Mouse (Mus musculus): ENCODE measurements around the gene Lce6a. TPM values are rescaled to one million over a fixed set of nuclear protein-coding genes. Genes with fewer than 3 reads are reported as not detected.

Lce6a gene
- not detected for total RNA-seq (2021)
- long read RNA-seq, experiment 1, result 0 reads
- long read RNA-seq, experiment 2, result 0 reads

- DNase-seq, result no peak
- intact Hi-C loops (cut with DNase I), result no loop called here
Observed at GRCm38 (mm10) chr3:92621560-92621959, at the start of gene Lce6a. Lce6a (minus strand) TSS chr3:92621660.

GRCm38 (mm10) chr3:92670215-92670614, 48.8 kb upstream of the Lce6a start, which contains the start of gene Lce1a2:
Lce1a2 (minus strand) TSS chr3:92670315.
- DNase-seq, result no peak
- intact Hi-C loops (cut with DNase I), result no loop called here

GRCm38 (mm10) chr3:92656826-92657225, 35.4 kb upstream of the Lce6a start, which contains the start of gene Lce1b:
Lce1b (minus strand) TSS chr3:92656926.
- no peak for DNase-seq
- intact Hi-C loops (cut with DNase I), result no loop called here

- no peak for DNase-seq
- intact Hi-C loops (cut with DNase I), result no loop called here
Observed at GRCm38 (mm10) chr3:92648207-92648606, 26.7 kb upstream of the Lce6a start, which contains the start of gene Lce1a1. Lce1a1 (minus strand) TSS chr3:92648307.

GRCm38 (mm10) chr3:92639854-92640253, 18.4 kb upstream of the Lce6a start:
- DNase-seq, result no peak
- intact Hi-C loops (cut with DNase I), result no loop called here

GRCm38 (mm10) chr3:92638653-92638991, 17.2 kb upstream of the Lce6a start:
- intact Hi-C loops (cut with DNase I), result no loop called here
- no peak for DNase-seq

- intact Hi-C loops (cut with DNase I), result no loop called here
- DNase-seq, result no peak
Observed at GRCm38 (mm10) chr3:92637745-92638652, 16.5 kb upstream of the Lce6a start.

- intact Hi-C loops (cut with DNase I), result no loop called here
- DNase-seq, result no peak
Observed at GRCm38 (mm10) chr3:92609804-92610203, 11.7 kb downstream of the Lce6a start.

- no peak for DNase-seq
- intact Hi-C loops (cut with DNase I), result no loop called here
Observed at GRCm38 (mm10) chr3:92607392-92607791, 14.1 kb downstream of the Lce6a start, which contains the start of gene 2210017I01Rik. 2210017I01Rik (minus strand) TSS chr3:92607492.

- DNase-seq, result no peak
- intact Hi-C loops (cut with DNase I), result loop anchor here (5.0 kb wide), 1 partner anchor 450 kb away; no protein-coding TSS in a partner anchor
Observed at GRCm38 (mm10) chr3:92602169-92602568, 19.3 kb downstream of the Lce6a start.

- no peak for DNase-seq
- intact Hi-C loops (cut with DNase I), result loop anchor here (5.0 kb wide), 1 partner anchor 448 kb away; no protein-coding TSS in a partner anchor
Observed at GRCm38 (mm10) chr3:92600456-92600855, 21.0 kb downstream of the Lce6a start.

GRCm38 (mm10) chr3:92599973-92600372, 21.5 kb downstream of the Lce6a start:
- DNase-seq, result no peak
- intact Hi-C loops (cut with DNase I), result loop anchor here (5.0 kb wide), 1 partner anchor 448 kb away; no protein-coding TSS in a partner anchor

- no peak for DNase-seq
- intact Hi-C loops (cut with DNase I), result no loop called here
Observed at GRCm38 (mm10) chr3:92598429-92598828, 23.0 kb downstream of the Lce6a start.

- no peak for DNase-seq
- intact Hi-C loops (cut with DNase I), result no loop called here
Observed at GRCm38 (mm10) chr3:92588858-92589257, 32.6 kb downstream of the Lce6a start, which contains the start of gene Smcp. Smcp (minus strand) TSS chr3:92588997.

- DNase-seq, result no peak
- intact Hi-C loops (cut with DNase I), result no loop called here
Observed at GRCm38 (mm10) chr3:92587190-92587589, 34.3 kb downstream of the Lce6a start.

- DNase-seq, result no peak
- intact Hi-C loops (cut with DNase I), result no loop called here
Observed at GRCm38 (mm10) chr3:92585055-92585454, 36.4 kb downstream of the Lce6a start.

GRCm38 (mm10) chr3:92583164-92583826, 38.2 kb downstream of the Lce6a start:
- intact Hi-C loops (cut with DNase I), result no loop called here
- no peak for DNase-seq

- intact Hi-C loops (cut with DNase I), result no loop called here
- no peak for DNase-seq
Observed at GRCm38 (mm10) chr3:92579508-92579907, 42.0 kb downstream of the Lce6a start.

GRCm38 (mm10) chr3:92578652-92579413, 42.6 kb downstream of the Lce6a start:
- DNase-seq, result no peak
- intact Hi-C loops (cut with DNase I), result no loop called here

GRCm38 (mm10) chr3:92573449-92574041, 47.9 kb downstream of the Lce6a start, which contains the start of gene Ivl:
Ivl (minus strand) TSS chr3:92573735.
- DNase-seq, result no peak
- intact Hi-C loops (cut with DNase I), result no loop called here

All from heart, postnatal 14 days (tissue).